Mouse (Mus musculus): ENCODE results near the gene Pou2f3.
"Not testable (repeated sequence)": the region's sequence is repeated elsewhere in the genome, so short reads cannot be mapped to it uniquely, and the experiment has no call there.

Gene Pou2f3

GRCm38 (mm10) chr9:43151779-43152178 lies 58.4 kb downstream of the Pou2f3 start:
- no peak for DNase-seq

GRCm38 (mm10) chr9:43150957-43151356 lies 59.2 kb downstream of the Pou2f3 start:
- DNase-seq = no peak

- DNase-seq = peak; percentile 61 to 70
Observed at GRCm38 (mm10) chr9:43150075-43150474, 60.1 kb downstream of the Pou2f3 start.

GRCm38 (mm10) chr9:43149498-43149897 lies 60.7 kb downstream of the Pou2f3 start:
- no peak for DNase-seq

GRCm38 (mm10) chr9:43145196-43145595 lies 65.0 kb downstream of the Pou2f3 start:
- DNase-seq = no peak

GRCm38 (mm10) chr9:43144206-43144810 lies 65.9 kb downstream of the Pou2f3 start:
- DNase-seq = no peak

- DNase-seq = peak; percentile 81 to 87
Observed at GRCm38 (mm10) chr9:43141839-43142238, 68.3 kb downstream of the Pou2f3 start.

- DNase-seq = no peak
Observed at GRCm38 (mm10) chr9:43133525-43133924, 76.6 kb downstream of the Pou2f3 start.

GRCm38 (mm10) chr9:43132380-43132779 lies 77.8 kb downstream of the Pou2f3 start:
- DNase-seq = no peak

GRCm38 (mm10) chr9:43131940-43132339 lies 78.2 kb downstream of the Pou2f3 start:
- DNase-seq = no peak

- no peak for DNase-seq
Observed at GRCm38 (mm10) chr9:43130684-43131083, 79.5 kb downstream of the Pou2f3 start.

- no peak for DNase-seq
Observed at GRCm38 (mm10) chr9:43127101-43127787, 82.9 kb downstream of the Pou2f3 start.

- no peak for DNase-seq
Observed at GRCm38 (mm10) chr9:43122379-43122778, 87.8 kb downstream of the Pou2f3 start.

- not testable (repeated sequence) for DNase-seq
Observed at GRCm38 (mm10) chr9:43121948-43122347, 88.2 kb downstream of the Pou2f3 start.

- no peak for DNase-seq
Observed at GRCm38 (mm10) chr9:43116997-43117336, 93.2 kb downstream of the Pou2f3 start.

- peak; percentile 76 to 80 for DNase-seq
Observed at GRCm38 (mm10) chr9:43116134-43116996, 93.8 kb downstream of the Pou2f3 start, which contains the start of gene Tmem136. TSS of gene Tmem136 (minus strand) at chr9:43116570.

- no peak for DNase-seq
Observed at GRCm38 (mm10) chr9:43115431-43116133, 94.6 kb downstream of the Pou2f3 start.

- DNase-seq = no peak
Observed at GRCm38 (mm10) chr9:43114833-43115232, 95.3 kb downstream of the Pou2f3 start.

GRCm38 (mm10) chr9:43110286-43110980 lies 99.7 kb downstream of the Pou2f3 start:
- DNase-seq = no peak

- DNase-seq = no peak
Observed at GRCm38 (mm10) chr9:43109125-43109524, 101.0 kb downstream of the Pou2f3 start.

GRCm38 (mm10) chr9:43108721-43109120 lies 101.4 kb downstream of the Pou2f3 start:
- DNase-seq = no peak

GRCm38 (mm10) chr9:43108081-43108480 lies 102.1 kb downstream of the Pou2f3 start:
- no peak for DNase-seq

Data from cerebellum, postnatal 14 days (tissue).